Mouse (Mus musculus): ENCODE measurements around the gene Msl1.

Msl1 gene

GRCm38 (mm10) chr11:98795015-98795713 is at the start of gene Msl1:
Gene Msl1, plus strand, starts transcription at chr11:98795516.
- ATAC-seq (ENCODE audit: low TSS enrichment): peak; percentile 36

- no peak for ATAC-seq (ENCODE audit: low TSS enrichment)
These were observed 49.1 kb upstream of the Msl1 start for GRCm38 (mm10) chr11:98745932-98746853.

- ATAC-seq (ENCODE audit: low TSS enrichment): peak; percentile 48
These were observed 48.2 kb upstream of the Msl1 start for GRCm38 (mm10) chr11:98746855-98747693.

GRCm38 (mm10) chr11:98747804-98748505 is 47.4 kb upstream of the Msl1 start:
- no peak for ATAC-seq (ENCODE audit: low TSS enrichment)

GRCm38 (mm10) chr11:98748506-98749416 is 46.6 kb upstream of the Msl1 start:
- ATAC-seq (ENCODE audit: low TSS enrichment): no peak

- no peak for ATAC-seq (ENCODE audit: low TSS enrichment)
These were observed 45.6 kb upstream of the Msl1 start for GRCm38 (mm10) chr11:98749716-98750115.

- peak; percentile 6; the same call in 1 of the 2 replicates for ATAC-seq (ENCODE audit: low TSS enrichment)
These were observed 44.7 kb upstream of the Msl1 start for GRCm38 (mm10) chr11:98750351-98751201.

GRCm38 (mm10) chr11:98751221-98751782 is 44.0 kb upstream of the Msl1 start:
- ATAC-seq (ENCODE audit: low TSS enrichment): no peak

GRCm38 (mm10) chr11:98752562-98753140 is 42.7 kb upstream of the Msl1 start:
- ATAC-seq (ENCODE audit: low TSS enrichment): no peak

- ATAC-seq (ENCODE audit: low TSS enrichment): no peak
These were observed 42.1 kb upstream of the Msl1 start for GRCm38 (mm10) chr11:98753264-98753663.

- ATAC-seq (ENCODE audit: low TSS enrichment): 0 out of 2 replicates have a peak, but pooled peaks have one; percentile 3
These were observed 41.1 kb upstream of the Msl1 start for GRCm38 (mm10) chr11:98754151-98754620.

GRCm38 (mm10) chr11:98754621-98755181 is 40.6 kb upstream of the Msl1 start:
- peak; percentile 45 for ATAC-seq (ENCODE audit: low TSS enrichment)

GRCm38 (mm10) chr11:98755726-98756380 is 39.5 kb upstream of the Msl1 start:
- ATAC-seq (ENCODE audit: low TSS enrichment): no peak

- no peak for ATAC-seq (ENCODE audit: low TSS enrichment)
These were observed 38.6 kb upstream of the Msl1 start for GRCm38 (mm10) chr11:98756711-98757110.

GRCm38 (mm10) chr11:98761939-98762338 is 33.4 kb upstream of the Msl1 start:
- ATAC-seq (ENCODE audit: low TSS enrichment): no peak

- ATAC-seq (ENCODE audit: low TSS enrichment): peak; percentile 55; the same call in 1 of the 2 replicates
These were observed 32.4 kb upstream of the Msl1 start for GRCm38 (mm10) chr11:98762756-98763501.

- ATAC-seq (ENCODE audit: low TSS enrichment): no peak
These were observed 31.8 kb upstream of the Msl1 start for GRCm38 (mm10) chr11:98763502-98763861.

Data from frontal cortex, adult (tissue).